Comparison of ENCODE assay signal across 8 mouse cellular contexts in genomic region chr6:101266787-101267186, GRCm38 (mm10).
DNase-seq lines count a peak whose midpoint lies in the region; ATAC-seq lines count a peak whose summit lies in the region.

No protein-coding gene starts in this region.

- no peak overlapping the region for H3K27ac ChIP-seq in hindbrain, embryonic 10.5 days

- DNase-seq in T-cell, adult 2 months (ENCODE audit: low spot score): peak; percentile 47
- peak; percentile 89 to 92 for DNase-seq in cerebellum, postnatal 10 days
- DNase-seq in frontal cortex, postnatal 10 days (ENCODE audit: low spot score in 2 of 2): peak; percentile 61 to 68
- DNase-seq in hindbrain, embryonic 10.5 days (ENCODE audit: low spot score): peak; percentile 73
- peak; percentile 71 for DNase-seq in layer of hippocampus, adult 9-10 months (ENCODE audit: low spot score)
- DNase-seq in lung, postnatal 25 days (ENCODE audit: low spot score): peak; percentile 80
- peak; percentile 66 for DNase-seq in right cerebral cortex, postnatal 25 days

- no peak overlapping the region for H3K4me3 ChIP-seq in hindbrain, embryonic 10.5 days

- H3K27me3 ChIP-seq in hindbrain, embryonic 10.5 days (ENCODE audit: insufficient read depth, poor library complexity, severe bottlenecking): no peaks in the 10 kb centered on the region; the same call in 1 of the 2 replicates

- no peaks in the 10 kb centered on the region for H3K36me3 ChIP-seq in hindbrain, embryonic 10.5 days

- H3K9me3 ChIP-seq in hindbrain, embryonic 10.5 days: no peaks in the 10 kb centered on the region

- H3K4me1 ChIP-seq in hindbrain, embryonic 10.5 days (replicated peaks): peaks cover 83% of the 10 kb centered on the region

- 33% methylated on average over 1 of the region's 1 CpGs for WGBS in hindbrain, embryonic 10.5 days

- no peak for ATAC-seq in activated CD4-positive, CD25-positive, alpha-beta regulatory T cell, adult 4 months
